Mouse (Mus musculus): ENCODE results near the gene Kcnip4.

Gene Kcnip4

GRCm38 (mm10) chr5:48544784-48545734 is 979.6 kb downstream of the Kcnip4 start:
- DNase-seq: no peak

DNA sequence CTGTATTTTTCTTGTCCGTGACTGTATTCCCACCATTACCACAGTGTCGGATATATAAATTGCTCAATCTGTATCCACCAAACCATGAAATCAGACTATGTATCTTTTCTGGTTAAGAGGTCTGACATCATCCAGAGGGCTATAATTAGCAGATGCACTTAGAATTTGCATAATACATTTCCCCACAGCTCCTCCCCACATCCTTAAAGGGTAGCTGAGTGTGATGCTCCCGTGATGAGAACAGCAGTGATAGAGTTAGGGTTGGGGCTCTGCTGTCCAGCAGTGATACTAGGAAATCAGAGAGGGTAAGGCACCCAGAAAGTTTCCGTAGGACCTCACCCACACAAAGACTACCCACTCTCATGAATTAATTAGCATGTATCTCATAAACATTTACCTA is 1006.7 kb downstream of the Kcnip4 start:
- DNase-seq: no peak

DNA sequence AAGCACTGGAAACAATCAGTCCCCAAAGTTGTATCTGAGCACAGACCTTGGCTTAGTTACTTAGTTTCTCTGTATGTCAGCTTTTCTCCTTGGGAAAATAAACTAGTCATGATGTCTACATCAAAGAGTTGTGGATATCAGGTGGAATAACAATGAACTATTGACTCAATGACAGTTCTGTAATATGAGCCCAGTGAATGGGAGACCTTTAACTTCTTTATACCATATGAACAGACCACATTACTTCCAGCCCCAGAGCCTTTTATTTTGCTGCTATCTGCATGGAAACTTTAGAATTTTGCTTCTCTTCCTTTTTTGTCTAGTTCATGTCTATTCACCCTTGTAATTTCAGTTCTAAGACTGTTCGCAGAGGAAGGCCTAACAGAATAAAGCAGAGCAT is 1011.4 kb downstream of the Kcnip4 start:
- DNase-seq: no peak

DNA sequence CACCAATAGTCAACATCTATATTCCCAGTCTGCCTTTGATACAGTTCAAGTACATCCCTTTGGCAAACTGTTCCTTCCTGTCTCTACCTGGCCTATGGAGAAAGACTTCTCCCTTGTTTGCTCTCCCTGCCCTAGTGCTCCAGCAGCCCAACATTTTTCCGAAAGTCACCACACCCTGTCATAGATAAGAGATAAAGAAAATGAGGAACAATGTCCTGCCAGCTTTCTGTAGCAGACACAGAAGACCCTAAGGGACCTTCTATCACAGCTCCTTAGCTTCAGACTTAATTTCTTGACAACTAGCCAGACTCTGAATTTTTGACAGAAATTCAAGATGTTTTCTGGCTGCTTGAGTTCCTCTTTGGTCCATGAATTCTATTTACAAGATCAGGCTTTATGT is 1013.4 kb downstream of the Kcnip4 start:
- no peak for DNase-seq

- peak; percentile 16 to 31 for DNase-seq
Observed at GRCm38 (mm10) chr5:48510241-48510640, 1014.5 kb downstream of the Kcnip4 start.

DNA sequence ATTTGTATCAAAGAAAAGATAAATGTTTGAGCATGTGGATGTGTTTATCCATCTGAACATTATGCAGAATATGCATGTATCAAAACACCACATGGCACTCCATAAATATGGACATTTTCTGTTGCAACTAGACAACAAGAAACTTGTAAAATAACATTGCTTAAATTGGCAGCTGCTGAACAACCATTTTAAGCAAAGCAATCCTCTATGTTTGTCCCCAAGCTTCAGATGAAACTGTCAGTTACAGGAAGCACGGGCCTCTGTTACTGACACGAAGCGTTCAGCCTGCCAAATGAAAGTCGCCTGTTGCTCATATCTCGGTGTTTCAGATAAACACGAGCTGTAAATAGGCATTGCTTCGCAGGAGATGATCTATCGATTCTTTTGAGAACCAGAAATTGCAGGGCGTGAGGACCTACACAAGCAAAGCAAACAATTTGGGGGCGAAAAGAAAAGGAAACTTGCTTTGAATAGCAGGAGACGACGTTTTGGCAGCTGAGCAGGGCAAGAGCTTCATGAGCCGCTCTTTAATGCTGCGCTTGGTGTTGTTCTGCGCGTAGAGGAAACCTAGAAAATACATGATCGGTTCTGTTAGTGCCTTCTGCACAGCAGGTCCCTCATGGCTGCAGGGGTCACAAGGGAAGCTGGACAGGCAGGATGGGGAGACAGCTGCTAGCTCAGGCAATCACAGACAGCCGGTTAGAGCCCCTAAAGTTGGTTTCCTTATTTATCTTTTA is 1015.3 kb downstream of the Kcnip4 start:
- peak in 1 of 2 experiments; percentile 4 for DNase-seq

- no peak for DNase-seq
Observed at GRCm38 (mm10) chr5:48503094-48503493, 1021.6 kb downstream of the Kcnip4 start.

- DNase-seq: no peak
Observed at GRCm38 (mm10) chr5:48502442-48502841, 1022.3 kb downstream of the Kcnip4 start.

- no peak for DNase-seq
Observed at GRCm38 (mm10) chr5:48500204-48500603, 1024.5 kb downstream of the Kcnip4 start.

GRCm38 (mm10) chr5:48490864-48491477 is 1033.7 kb downstream of the Kcnip4 start:
- no peak for DNase-seq

DNA sequence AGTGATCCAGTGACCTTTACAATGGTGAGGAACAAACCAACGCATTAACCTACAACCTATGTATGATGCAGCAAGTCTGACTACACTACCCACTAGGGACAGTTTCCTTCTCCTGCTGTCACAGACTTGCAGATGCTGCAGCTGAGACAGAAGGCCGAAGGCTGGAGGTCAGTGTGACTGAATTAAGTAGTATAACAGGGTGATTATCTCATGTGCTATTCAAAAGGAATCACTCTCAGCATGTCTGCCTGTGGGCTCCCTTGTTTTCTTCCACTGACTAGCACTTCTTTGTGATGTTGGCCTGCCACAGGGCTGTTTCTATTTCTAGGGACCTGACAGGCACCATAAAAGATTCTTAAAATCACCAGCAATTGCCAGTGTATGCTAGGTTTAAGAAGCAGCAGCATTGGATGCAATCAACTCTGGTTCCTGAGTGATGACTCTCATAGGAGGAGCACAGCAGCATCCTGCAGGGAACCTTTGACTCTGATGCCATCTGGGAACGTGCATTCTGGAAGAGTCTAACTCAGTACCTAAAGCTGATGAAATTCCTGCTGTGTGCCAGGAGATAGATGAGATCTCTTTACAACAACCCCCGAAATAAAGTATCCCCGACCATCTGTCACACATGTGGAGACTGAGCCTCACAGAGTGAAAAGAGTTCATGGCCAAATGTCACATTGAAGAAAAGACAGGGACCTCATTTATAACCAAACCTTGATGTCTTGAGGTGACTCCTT is 1035.0 kb downstream of the Kcnip4 start:
- no peak for DNase-seq

DNA sequence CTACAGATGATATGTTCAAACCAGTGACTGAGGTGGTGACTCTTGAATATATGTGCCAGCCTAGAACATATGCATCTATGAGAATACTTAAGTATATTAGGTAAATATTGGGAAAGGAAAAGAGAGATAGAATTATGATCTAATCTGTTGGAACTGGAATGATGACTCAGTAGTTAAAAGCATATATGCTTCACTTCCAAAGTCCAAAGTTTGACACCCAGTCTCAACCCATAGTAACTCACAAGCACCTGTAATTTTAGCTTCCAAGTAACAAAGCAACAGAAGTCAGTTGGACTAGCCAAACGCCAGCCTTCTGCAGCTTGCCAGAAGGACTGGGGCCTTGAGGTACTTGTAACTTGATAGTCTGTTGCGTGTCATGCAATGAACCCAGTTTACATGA is 1041.6 kb downstream of the Kcnip4 start:
- no peak for DNase-seq

GRCm38 (mm10) chr5:48460221-48460620 is 1064.5 kb downstream of the Kcnip4 start:
- DNase-seq: no peak

- no peak for DNase-seq
Observed at GRCm38 (mm10) chr5:48448888-48449287, 1075.8 kb downstream of the Kcnip4 start.

GRCm38 (mm10) chr5:48430459-48430858 is 1094.2 kb downstream of the Kcnip4 start:
- DNase-seq: peak; percentile 34 to 61

- no peak for DNase-seq
Observed at GRCm38 (mm10) chr5:48421957-48422356, 1102.8 kb downstream of the Kcnip4 start.

- DNase-seq: no peak
Observed at GRCm38 (mm10) chr5:48419741-48420140, 1105.0 kb downstream of the Kcnip4 start.

DNA sequence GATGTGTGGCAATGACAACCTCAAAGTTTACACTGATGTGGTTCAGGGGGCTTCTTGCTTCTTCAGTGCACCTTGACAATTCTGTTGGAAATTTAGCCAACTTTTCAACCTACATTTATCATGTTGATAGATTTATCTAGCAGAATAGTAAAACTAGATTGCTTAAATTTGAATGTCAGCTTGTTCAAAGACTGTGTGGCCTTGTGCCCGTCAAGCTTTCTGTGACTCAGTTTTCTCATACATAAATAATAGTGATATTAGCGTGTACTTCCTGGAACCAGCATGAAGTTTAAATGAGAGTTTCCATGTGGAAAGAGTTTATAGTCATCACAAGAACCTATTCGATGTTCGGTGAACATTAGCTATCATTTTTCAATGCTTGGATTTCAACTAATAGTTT is 1112.4 kb downstream of the Kcnip4 start:
- no peak for DNase-seq

DNA sequence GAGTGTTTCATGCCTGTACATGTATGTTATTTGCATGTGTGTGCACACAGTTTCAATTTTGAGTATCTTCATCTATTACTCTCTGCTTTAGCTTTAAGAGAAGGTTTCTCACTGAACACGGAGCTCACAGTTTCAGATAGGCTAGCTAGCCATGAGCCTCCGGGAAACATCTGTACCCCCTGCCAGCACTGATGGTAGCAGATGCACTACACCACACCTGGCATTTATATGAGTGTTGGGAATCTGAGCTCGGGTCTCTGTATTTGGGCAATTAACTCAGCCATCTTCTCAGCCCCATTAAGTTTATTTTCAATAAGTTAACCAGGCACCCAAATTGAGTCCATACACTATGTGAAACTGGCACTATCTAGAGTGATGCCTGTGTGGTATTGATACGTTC is 1113.2 kb downstream of the Kcnip4 start:
- no peak for DNase-seq

DNA sequence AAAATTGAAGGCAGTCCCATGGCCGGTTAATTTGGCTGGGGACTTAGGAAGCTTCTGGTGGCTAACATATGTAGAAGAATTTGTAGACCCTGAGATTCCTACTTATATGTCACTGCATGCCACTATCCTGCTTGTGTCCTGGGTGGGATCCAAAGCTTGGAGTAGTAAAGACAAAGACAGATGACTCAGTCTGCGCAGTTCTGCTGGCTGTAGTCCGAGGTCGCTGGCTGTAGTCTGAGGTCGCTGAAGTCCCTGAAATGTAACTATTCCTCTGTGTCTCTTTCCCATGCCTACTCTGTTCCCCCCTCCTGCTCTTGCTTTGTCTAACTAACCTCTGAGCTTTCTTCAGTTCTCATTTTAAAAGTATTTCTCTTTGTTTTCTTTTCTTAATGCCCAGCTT is 1114.4 kb downstream of the Kcnip4 start:
- no peak for DNase-seq

DNA sequence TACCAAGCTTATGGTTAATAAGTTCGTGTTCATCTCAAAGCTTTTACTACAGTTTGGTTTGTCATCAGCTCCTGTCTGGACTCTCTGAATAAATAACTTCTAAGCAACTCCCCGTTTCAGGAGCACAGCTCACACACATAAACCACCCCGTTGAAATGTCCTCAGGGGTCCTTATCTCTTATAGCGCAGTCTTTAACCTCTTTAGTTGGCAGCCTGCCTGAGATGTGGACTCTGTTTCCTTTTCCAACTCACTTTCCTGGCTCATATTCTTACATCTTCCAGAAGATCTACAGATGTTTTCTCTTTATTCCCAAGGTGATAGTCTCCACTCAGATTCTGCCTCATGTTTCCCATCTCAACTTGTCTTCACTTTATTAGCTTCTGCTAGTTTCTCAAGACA is 1116.4 kb downstream of the Kcnip4 start:
- DNase-seq: no peak

GRCm38 (mm10) chr5:48402497-48402896 is 1122.2 kb downstream of the Kcnip4 start:
- DNase-seq: no peak
